Mouse (Mus musculus) T-helper 1 cell (primary cell): Measurements from ENCODE around the gene Olfr223.
"Not testable (repeated sequence)": the region's sequence is repeated elsewhere in the genome, so short reads cannot be mapped to it uniquely, and the experiment has no call there.

Experiments used
- in situ Hi-C: fragments of 300-600 bp; cut with MboI, MseI; formaldehyde crosslinking; loops from one replicate; pipeline ENCODE4 v1.15.1; 2025; ENCODE audit warnings: high pct_unique_total_duplicates

Olfr223 gene

DNA sequence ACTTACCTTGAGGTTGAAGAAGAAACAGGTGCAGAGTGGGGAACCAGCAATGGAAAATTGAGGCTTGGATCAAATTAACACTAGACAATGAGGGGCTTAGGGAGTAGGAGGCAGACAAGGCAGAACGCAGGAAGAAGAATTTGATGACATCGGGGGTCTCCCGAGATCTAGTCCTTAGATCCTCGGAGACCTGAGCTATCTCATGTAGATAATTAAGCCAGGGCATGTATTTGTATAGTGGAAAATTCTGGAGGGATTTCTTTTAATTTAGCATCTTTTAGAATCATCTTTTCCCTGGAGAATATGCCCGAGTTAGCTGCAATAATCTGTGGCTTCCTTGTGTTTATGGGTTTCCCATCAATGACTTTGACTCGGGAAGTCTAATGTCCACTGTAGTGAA, at the start of gene Olfr223:
Gene Olfr223, minus strand, starts transcription at position 101 of the 400 bp plus-strand sequence.
- in situ Hi-C loops = no loop called here

- in situ Hi-C loops = no loop called here
Observed at GRCm38 (mm10) chr11:59642420-59642819, 49.3 kb upstream of the Olfr223 start.

GRCm38 (mm10) chr11:59641227-59641626, 48.1 kb upstream of the Olfr223 start:
- in situ Hi-C loops = no loop called here

- in situ Hi-C loops = no loop called here
Observed at GRCm38 (mm10) chr11:59639957-59640643, 47.0 kb upstream of the Olfr223 start.

DNA sequence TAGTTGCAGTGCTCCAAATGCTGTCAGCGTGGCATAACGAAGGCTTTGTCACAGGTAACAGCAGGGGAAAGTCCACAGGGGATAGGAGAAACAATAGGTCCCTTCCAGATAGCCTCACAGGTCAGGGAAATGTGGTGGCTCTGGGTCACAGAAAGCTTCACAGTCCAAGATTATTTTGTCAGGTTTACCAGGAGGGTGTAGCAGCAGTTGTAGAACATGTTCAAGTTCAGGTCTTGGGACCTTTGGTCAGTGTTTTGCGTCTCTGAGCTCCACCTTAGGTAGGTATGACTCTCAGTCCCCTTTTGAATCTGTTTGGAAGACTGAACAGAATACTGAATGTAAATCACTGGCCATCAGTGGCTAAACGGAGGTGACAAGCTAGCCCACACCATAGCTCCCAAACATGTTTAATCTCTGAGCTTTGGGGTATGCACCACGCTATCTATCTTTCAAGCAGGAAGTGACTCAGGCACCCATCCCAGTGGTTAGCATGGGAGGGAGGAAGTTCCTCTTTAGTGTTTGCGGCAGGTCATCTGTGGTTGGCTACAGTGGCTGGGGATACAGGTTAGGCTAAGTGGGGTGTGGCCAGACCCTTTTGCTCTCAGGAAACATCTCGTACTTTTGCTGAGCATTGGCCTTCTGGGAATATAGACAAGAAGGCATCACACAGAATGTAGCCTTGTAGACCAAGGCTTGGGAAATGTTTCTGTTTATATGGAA, 43.8 kb upstream of the Olfr223 start:
- in situ Hi-C loops = no loop called here

DNA sequence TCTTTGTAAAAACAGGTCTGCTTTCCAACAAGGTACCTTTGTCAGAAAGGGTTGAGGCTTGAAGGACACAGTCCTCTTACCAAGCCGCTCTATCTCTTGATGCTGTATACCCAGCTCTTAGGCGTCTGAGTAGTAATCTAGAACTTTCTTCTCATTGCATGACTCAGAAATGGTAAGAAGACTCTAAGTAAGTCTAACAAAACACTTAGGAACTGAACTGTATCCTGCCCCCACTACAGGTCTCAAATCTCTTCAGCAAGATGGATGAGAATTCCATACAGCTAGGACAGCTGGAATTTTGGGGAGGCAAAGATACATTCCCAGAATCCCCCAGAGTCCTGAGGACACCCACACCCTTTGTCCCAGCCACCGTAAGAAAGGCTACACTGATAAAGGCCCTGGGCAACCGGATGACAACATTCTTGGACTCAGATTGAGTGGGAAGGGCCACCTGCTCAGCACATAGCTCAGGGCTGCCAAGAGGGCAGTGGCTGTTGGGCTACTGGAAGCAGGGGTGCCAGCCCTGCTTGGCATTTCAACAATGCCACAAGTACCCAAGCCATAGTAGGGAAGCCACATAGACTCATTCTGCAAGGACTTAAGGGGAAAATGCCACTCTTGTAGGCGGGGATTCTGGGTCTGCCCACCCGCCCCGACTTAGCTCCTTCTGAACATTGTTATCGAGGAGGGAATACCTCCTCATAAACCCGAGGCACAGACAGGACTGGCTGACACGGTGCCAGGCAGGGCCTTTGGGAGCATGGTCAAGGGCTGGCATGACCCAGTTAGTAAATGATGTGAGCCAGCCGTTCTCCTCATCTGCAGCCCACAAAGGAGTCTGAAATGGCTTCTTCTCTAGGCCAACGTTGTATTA, 43.0 kb upstream of the Olfr223 start:
- in situ Hi-C loops = no loop called here

DNA sequence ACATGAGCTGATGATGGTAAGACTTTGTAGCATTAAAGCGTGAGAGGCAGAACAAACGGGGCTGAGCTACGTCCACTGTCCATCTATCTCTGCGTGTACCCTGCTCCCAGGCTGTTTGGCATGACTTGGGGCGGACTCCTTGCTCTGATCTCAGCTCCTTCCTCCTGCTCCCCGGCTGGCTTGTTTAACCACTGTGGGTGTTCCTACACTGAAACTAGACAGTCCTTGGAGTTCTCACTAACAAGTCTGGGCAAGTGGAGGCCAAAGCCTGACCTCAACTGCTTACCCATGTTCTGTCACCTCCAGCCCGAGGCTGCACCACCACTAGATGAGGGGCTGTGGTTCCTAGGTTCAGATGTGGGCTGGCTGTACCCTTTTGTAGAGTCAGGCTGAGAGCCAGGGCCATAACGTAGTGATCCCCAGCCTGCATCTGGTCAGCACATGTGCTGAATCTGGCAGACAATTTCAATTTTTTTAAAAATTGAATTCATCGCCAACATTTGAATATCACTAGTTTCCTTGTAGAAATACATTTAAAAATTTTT, 42.2 kb upstream of the Olfr223 start:
- in situ Hi-C loops = no loop called here

GRCm38 (mm10) chr11:59634001-59634660, 41.0 kb upstream of the Olfr223 start:
- in situ Hi-C loops = no loop called here

GRCm38 (mm10) chr11:59633037-59633436, 39.9 kb upstream of the Olfr223 start:
- in situ Hi-C loops = no loop called here

DNA sequence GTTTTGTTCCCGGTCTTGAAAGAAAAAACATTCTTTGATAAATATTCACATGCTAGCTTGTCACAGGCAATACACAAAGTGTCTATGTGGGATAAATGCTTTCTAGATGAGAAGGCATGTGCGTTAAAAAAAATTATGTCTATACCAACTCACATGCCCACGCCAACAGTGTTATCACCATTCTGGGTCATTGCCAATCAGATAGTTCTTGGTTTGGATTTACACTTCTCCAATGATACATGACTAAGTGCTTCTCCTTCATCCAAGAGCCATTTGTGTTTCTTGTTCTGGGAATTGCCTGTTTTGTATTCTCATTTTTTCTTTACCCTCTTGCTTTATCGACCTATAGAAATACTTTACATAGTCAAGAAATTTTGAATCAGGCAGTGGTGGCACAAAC, 38.9 kb upstream of the Olfr223 start:
- in situ Hi-C loops = no loop called here

- in situ Hi-C loops = no loop called here
Observed at GRCm38 (mm10) chr11:59629871-59630270, 36.8 kb upstream of the Olfr223 start.

DNA sequence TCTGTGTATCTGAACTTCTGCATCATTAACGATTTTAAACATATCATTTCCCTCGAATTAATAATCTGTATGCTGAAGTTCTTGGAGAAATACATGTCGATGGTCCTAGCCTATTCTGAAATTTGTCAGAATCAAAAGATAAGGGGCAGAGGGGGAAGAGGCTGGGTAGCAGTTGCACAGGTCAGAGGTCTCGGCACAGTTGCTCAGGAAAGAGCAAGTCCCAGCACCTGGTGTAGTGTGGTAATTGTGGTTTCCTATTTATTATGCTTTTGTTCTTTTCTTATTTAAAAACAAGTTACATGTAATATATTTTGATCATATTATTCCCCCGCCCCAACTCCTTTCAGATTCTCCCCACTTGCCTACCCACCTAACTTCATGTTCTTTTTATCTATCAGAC, 35.1 kb upstream of the Olfr223 start:
- in situ Hi-C loops = no loop called here

DNA sequence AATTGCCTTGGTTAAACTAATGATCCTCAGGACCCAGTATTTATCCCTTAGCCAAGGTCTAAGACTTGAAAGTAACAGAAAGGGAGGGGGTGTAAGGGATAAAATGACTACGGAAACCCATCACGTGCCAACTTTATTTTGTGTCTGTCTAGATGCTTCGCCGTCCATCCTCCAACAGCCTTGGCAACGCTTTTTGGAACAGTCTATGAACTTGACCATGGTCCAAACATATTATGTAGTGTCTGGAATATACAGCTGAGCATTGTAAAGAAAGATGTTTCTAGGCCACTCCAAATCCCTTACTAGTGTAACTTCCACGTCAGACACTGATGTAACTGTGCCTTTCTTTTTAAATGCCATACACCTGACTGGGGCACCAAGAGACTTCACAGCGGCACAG, 33.1 kb upstream of the Olfr223 start:
- in situ Hi-C loops = no loop called here

DNA sequence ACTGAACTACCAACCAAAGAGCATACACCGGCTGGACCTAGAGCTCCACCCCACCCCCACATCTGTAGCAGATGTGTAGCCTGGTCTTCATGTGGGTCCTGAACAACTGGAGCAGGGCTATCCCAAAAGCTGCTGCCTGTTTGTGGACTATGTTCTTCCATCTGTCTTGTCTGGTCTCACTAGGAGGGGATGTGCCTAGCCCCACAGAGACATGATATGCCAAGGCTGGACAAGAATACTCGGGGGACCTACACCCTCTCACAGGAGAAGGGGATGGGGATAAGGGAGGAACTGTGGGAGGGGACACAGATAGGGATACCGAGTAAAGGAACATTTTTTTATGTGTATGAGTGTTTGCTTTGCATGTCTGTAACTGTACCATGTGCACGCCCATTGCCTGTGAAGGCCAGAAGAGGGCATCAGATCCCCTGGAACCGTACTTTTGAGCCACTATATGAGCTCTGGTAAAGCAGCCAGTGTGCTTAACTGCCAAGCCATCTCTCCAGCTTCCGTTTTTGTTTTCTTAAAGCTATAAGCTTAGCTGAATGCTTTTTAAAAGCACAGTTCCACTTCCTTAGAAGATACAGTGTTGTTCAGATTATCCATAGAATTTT, 31.0 kb upstream of the Olfr223 start:
- in situ Hi-C loops = loop anchor here (5.0 kb wide), 1 partner anchor 108 kb away; no protein-coding TSS in a partner anchor

- in situ Hi-C loops = loop anchor here (5.0 kb wide), 1 partner anchor 110 kb away; no protein-coding TSS in a partner anchor
Observed at GRCm38 (mm10) chr11:59622214-59622613, 29.1 kb upstream of the Olfr223 start.

GRCm38 (mm10) chr11:59616986-59617385, 23.9 kb upstream of the Olfr223 start:
- in situ Hi-C loops = not testable (repeated sequence)

DNA sequence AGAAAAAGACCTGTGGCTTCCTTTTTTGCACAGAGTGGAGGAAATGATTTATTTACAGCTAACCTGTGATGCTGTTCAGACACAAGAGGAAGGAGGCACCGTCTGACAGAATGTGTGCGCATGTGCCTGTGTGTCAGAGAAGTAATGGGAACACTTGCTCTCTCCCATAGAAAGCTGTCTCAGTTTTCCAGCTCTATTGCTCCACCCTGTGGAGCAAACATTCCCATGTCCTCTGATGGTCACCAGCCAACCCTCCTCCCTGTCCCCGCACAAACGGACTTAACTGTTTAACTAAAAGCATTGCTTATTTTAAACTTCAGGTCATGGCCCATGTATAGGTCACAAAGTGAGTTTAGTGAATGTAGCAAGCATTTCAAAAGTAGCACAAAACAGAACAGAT, 21.0 kb upstream of the Olfr223 start:
- in situ Hi-C loops = no loop called here

DNA sequence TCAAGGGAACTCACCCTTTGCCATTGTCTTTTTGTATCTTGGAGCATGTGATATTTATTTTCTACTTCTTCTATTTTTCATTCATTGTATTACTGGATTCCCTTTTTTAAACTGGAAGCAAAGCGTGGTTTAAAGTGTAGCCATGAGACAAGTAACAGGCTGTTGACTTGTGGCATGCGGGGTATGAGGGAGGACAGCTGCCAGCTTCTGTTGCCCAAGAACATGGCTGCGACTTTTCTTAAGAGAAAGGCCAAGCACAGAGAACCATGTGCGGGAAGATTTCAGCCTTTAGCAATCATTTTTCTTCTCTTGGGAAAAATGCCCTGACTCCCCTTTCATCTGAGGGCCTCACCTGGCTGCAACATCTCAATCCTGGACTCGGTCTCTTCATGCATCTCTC, 18.6 kb upstream of the Olfr223 start:
- in situ Hi-C loops = no loop called here

DNA sequence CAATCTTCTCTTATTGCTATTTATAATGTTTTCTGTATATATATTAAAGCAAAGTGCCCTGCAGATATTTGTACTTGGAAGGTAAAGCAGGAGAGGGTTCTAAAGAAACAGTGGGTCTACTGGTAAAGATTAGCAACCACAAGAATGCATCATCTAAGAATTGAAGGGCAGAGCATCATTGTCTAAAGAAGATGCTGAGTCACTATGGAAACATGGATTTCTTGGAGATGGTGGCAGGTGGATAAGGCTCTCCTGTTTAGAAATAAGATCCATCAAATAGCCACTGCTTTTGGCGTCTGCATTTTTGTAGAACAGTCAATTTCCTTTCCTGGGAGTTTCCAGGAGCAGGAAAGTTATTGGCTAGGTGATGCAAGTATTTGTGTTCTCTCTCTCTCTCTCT, 9.2 kb upstream of the Olfr223 start:
- in situ Hi-C loops = no loop called here

DNA sequence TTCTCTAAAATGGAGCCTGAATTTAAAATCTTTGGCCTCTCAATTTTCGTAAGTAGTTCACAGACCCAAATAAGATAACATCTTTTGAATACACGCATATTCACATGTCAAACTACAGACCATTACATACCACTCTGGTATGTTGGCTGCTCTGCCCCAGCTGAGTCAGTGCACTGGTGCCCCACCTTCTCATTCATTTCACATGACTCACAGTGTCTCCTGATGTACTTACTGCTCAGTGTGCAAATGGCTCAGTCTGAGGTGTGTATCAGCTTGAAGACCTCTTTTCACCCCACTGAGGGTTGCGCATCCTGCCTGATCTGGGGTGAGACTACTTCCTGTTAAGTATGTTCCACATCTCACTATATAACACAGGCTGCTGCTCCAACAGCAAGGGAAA, 7.8 kb upstream of the Olfr223 start:
- in situ Hi-C loops = no loop called here

DNA sequence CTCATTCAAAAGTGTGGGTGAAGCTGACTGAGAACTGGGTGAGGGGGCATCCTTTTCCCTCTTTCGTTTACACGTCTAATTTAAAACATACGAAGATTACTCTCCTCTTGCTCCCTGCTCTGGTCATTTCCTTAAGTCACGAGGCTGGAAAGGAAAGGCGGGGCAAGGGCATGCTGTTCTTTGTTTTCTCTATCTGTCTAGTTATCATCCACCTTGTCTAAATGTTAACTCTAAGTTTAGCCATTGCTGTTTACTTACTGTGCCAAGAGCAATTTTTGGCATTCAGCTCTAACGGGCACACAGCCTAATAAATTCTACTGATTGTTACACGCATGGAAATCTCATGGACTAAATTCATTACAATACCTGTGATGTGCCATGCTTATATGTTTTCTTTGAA, 6.1 kb upstream of the Olfr223 start:
- in situ Hi-C loops = no loop called here
